Mouse (Mus musculus) myocyte (in vitro differentiated cells): Measurements from ENCODE around the gene Krtap4-1.

Source experiments
- E2F4 ChIP-seq: IDR thresholded peaks from one replicate; pipeline ENCODE4 v1.6.1; 2011; ENCODE audit warnings: mild to moderate bottlenecking, control low read depth, moderate library complexity; ENCODE audit not compliant: insufficient read depth
- MAX ChIP-seq: IDR thresholded peaks from one replicate; pipeline ENCODE4 v1.6.1; 2011; ENCODE audit warnings: low read depth, mild to moderate bottlenecking, control low read depth
- MYOD1 ChIP-seq, 3 experiments: IDR thresholded peaks; one replicate each; pipeline ENCODE4 v1.6.1; 2011; ENCODE audit warnings: control low read depth in 2 of 3, low read depth in 2 of 3, mild to moderate bottlenecking in 2 of 3, moderate library complexity in 1 of 3; ENCODE audit not compliant: insufficient read length in 2 of 3, control insufficient read depth in 1 of 3
- MYOG ChIP-seq, 3 experiments: IDR thresholded peaks; one replicate each; pipeline ENCODE4 v1.6.1; 2011; ENCODE audit warnings: control low read depth in 2 of 3, low read depth in 2 of 3, mild to moderate bottlenecking in 2 of 3; ENCODE audit not compliant: insufficient read length in 2 of 3, control insufficient read depth in 1 of 3, insufficient read depth in 1 of 3
- POLR2A ChIP-seq: IDR thresholded peaks from one replicate; pipeline ENCODE4 v1.6.1; 2011; ENCODE audit warnings: low read depth, mild to moderate bottlenecking, control low read depth, moderate library complexity; ENCODE audit not compliant: insufficient read length
- POLR2AphosphoS2 ChIP-seq: IDR thresholded peaks from one replicate; pipeline ENCODE4 v1.6.1; 2011; ENCODE audit warnings: low read depth, control low read depth; ENCODE audit not compliant: insufficient read length
- TCF12 ChIP-seq: IDR thresholded peaks from one replicate; pipeline ENCODE4 v1.6.1; 2011; ENCODE audit warnings: mild to moderate bottlenecking, control low read depth; ENCODE audit not compliant: poor library complexity, insufficient read depth, severe bottlenecking

DNA sequence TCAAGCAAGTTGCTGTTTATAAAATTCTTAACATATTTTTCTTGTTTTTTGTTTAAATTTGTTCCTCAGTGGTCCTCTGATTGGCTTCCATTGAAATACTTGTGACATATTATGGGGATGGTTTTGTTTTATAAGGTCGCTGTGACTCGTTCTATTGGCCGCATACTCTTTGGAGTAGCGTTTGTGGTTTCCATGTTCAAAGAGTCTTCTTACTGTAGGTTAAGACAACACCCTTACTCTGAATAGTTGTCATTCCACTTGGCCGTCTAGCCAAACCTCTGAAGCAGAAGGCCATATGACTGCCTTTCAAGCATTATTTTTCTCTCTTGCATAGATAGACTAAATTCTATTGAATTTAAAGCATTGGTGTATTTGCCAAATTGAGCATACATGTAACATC lies 47.0 kb downstream of the Krtap4-1 start:
- TF ChIP-seq MYOG (IDR thresholded peaks at IDR 0.05; ENCODE audit: control insufficient read depth in 1 of 3, insufficient read depth in 1 of 3, insufficient read length in 2 of 3, low read depth in 2 of 3) (no peak), TCF12 (no peak), MAX (no peak), POLR2A (no peak), E2F4 (no peak), MYOD1 (IDR thresholded peaks at IDR 0.05; ENCODE audit: control insufficient read depth in 1 of 3, insufficient read length in 2 of 3, low read depth in 2 of 3) (no peak), POLR2AphosphoS2 (no peak)
